Mouse (Mus musculus): ENCODE data around the gene Rnf208. TPM values are rescaled to one million over a fixed set of nuclear protein-coding genes. Genes with fewer than 3 reads are reported as not detected.

Gene Rnf208
- not detected in 2 replicates for total RNA-seq (2015; ENCODE audit: low replicate concordance)
- not detected in 2 replicates for total RNA-seq (2017; ENCODE audit: low replicate concordance)

- ATAC-seq (replicated peaks; ENCODE audit: low FRiP score, poor library complexity, severe bottlenecking), result no peak
These were observed at the start of gene Rnf208, which contains the start of gene Cysrt1 for GRCm38 (mm10) chr2:25242101-25242506. Gene Rnf208, plus strand, starts transcription at chr2:25242255. Gene Cysrt1, minus strand, starts transcription at chr2:25242452.

DNA sequence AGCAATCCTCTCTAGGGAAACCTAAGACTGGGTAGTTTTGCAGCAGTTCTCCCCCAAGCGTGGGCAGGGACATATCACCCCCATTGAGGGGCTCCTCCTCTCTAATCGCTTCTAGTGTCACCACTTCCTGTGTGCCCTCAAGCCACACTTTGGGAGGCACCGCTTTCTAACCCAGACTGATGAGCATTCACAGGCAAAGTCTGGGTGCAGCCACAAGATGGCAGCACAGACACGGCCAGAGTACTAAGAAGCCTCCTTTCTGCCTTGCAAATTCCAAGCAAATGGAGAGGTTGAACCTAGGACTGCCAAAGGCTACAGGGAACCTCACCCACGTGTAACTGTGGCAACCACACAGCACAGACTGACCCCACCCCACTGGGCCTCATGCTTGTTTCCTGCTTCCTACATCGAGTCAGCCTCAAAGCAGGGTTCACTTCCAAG is 48.7 kb upstream of the Rnf208 start:
- ATAC-seq (replicated peaks; ENCODE audit: low FRiP score, poor library complexity, severe bottlenecking), result peak; percentile 69

- ATAC-seq (replicated peaks; ENCODE audit: low FRiP score, poor library complexity, severe bottlenecking), result no peak
These were observed 48.0 kb upstream of the Rnf208 start for GRCm38 (mm10) chr2:25194006-25194405.

DNA sequence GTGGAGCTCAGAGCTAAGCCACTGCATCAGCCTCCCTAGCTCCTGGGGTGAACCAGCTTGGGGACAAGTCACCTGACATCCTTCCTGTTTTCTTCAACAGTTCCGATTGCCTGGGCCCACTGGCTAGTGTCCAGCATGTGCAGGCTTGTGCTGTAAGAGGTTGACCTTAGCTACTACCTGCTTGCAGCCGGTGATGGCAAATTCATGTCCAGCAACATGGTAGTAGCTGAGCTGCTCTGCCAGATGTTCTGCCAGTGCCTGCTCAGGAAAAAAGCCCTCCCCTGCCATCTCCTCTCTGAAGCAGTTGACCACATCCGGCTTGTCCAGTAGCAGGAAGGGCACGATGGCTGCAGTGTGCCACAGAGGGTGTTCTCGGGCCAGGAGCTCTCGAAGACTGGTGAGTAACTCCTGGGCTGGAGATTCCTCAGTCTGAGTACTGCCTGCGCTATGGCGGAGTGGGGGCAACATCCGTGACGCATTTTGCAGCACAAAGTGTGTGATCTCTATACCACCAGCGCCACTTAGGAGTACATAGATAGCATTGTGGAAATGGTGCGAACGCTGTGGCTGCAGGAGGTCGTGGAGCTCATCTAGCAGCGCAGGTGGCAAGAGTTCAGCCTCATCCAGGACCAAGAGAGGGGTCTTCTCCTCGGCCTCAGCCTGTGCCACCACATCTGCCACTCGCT is 47.4 kb upstream of the Rnf208 start:
- no peak for ATAC-seq (replicated peaks; ENCODE audit: low FRiP score, poor library complexity, severe bottlenecking)

DNA sequence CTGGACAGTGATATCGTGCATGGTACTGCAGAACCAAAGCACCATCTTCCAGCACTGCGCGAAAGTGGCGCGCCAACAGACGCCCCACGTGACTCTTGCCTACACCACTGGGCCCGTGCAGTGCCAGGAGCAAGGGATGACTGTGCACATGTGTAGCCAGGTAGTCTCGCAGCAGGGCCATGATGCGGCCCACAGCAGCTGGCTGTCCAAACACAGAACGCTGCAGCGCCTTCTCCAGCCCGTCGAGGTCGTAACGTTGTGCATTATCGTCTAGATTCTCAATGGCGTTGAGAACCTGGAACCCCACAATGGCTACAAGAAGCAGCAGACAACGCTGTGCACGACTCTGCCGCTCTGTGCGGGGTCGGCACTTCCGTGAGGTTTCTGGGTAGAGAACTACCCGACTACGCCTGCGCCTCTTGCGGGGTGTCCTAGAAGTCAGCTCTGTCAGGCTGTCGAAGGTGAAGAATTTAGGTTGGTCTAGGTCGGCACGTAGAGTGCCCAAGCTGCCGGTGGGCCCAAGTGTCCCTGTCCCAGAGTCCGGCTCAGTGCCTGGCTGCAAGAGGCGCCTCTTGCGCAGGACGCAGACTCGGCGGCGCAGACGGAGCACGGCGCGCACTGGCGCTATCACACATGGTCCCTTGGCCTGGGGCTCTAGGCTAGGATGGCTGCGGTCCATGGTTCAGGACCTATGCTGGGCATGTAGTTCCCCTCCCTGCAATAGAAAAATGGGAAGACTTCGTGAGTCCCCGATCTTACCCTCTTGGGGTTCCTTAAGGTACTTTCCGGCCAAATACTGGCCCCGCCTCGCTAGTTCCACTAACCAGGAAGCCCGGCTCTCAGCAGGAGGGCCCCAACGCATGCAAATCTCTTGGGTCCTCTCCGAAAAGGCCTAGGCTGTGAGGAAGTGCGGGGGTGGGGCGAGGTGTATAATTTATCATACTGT is 46.6 kb upstream of the Rnf208 start:
- ATAC-seq (replicated peaks; ENCODE audit: low FRiP score, poor library complexity, severe bottlenecking), result peak; percentile 83

- peak; percentile 53; the same call in 1 of the 2 replicates for ATAC-seq (replicated peaks; ENCODE audit: low FRiP score, poor library complexity, severe bottlenecking)
These were observed 45.7 kb upstream of the Rnf208 start, which contains the start of gene Tor4a for GRCm38 (mm10) chr2:25196172-25196954. Gene Tor4a, minus strand, starts transcription at chr2:25196886.

GRCm38 (mm10) chr2:25197191-25197590 is 44.9 kb upstream of the Rnf208 start:
- no peak for ATAC-seq (replicated peaks; ENCODE audit: low FRiP score, poor library complexity, severe bottlenecking)

GRCm38 (mm10) chr2:25197946-25198345 is 44.1 kb upstream of the Rnf208 start:
- ATAC-seq (replicated peaks; ENCODE audit: low FRiP score, poor library complexity, severe bottlenecking), result no peak

DNA sequence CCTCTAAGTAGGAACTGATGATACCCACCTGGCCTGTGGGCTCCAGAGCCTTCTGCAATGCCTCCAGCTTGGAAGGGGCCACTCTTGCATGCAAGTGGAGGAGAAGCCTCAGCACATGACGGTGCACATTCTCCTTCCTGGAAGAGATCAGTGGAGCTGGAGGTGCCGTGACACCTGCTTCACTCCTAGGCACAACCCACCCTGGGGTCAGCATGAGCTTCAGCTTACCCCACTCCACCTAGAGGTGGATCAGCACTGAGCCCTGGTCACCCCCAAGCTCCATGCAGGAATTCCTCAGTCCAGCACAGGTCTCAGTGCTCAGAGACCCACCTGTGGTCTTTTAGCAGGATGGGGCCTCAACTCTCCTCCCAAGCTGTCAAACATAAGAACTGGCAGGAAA is 41.4 kb upstream of the Rnf208 start:
- no peak for ATAC-seq (replicated peaks; ENCODE audit: low FRiP score, poor library complexity, severe bottlenecking)

GRCm38 (mm10) chr2:25203631-25204214 is 38.3 kb upstream of the Rnf208 start:
- ATAC-seq (replicated peaks; ENCODE audit: low FRiP score, poor library complexity, severe bottlenecking), result peak; percentile 53

- ATAC-seq (replicated peaks; ENCODE audit: low FRiP score, poor library complexity, severe bottlenecking), result no peak
These were observed 34.5 kb upstream of the Rnf208 start for GRCm38 (mm10) chr2:25207593-25207992.

GRCm38 (mm10) chr2:25210686-25211085 is 31.4 kb upstream of the Rnf208 start:
- ATAC-seq (replicated peaks; ENCODE audit: low FRiP score, poor library complexity, severe bottlenecking), result peak; percentile 53

- ATAC-seq (replicated peaks; ENCODE audit: low FRiP score, poor library complexity, severe bottlenecking), result peak; percentile 92
These were observed 30.9 kb upstream of the Rnf208 start, which contains the start of gene Nelfb for GRCm38 (mm10) chr2:25211121-25211670. Gene Nelfb, minus strand, starts transcription at chr2:25211489.

- ATAC-seq (replicated peaks; ENCODE audit: low FRiP score, poor library complexity, severe bottlenecking), result no peak
These were observed 28.7 kb upstream of the Rnf208 start for GRCm38 (mm10) chr2:25213266-25213865.

- no peak for ATAC-seq (replicated peaks; ENCODE audit: low FRiP score, poor library complexity, severe bottlenecking)
These were observed 27.6 kb upstream of the Rnf208 start, which contains the start of gene Stpg3 for GRCm38 (mm10) chr2:25214444-25214843. Gene Stpg3, minus strand, starts transcription at chr2:25214637.

- ATAC-seq (replicated peaks; ENCODE audit: low FRiP score, poor library complexity, severe bottlenecking), result no peak
These were observed 24.4 kb upstream of the Rnf208 start for GRCm38 (mm10) chr2:25217666-25218065.

GRCm38 (mm10) chr2:25218445-25218844 is 23.6 kb upstream of the Rnf208 start, which contains the start of gene Fam166a:
Gene Fam166a, plus strand, starts transcription at chr2:25218745.
- no peak for ATAC-seq (replicated peaks; ENCODE audit: low FRiP score, poor library complexity, severe bottlenecking)

GRCm38 (mm10) chr2:25221331-25221772 is 20.7 kb upstream of the Rnf208 start:
- no peak for ATAC-seq (replicated peaks; ENCODE audit: low FRiP score, poor library complexity, severe bottlenecking)

Measured in erythroid progenitor cell, adult 5-6 weeks (primary cell).